Mouse (Mus musculus) left cerebral cortex, adult 11 months (tissue): ENCODE measurements around the gene Plekha7.

Source experiments
- DNase-seq: peaks from one replicate; pipeline ENCODE4 v3.0.0; 2022; ENCODE audit warnings: low spot score

Plekha7 gene

GRCm38 (mm10) chr7:116248536-116248935, 59.6 kb downstream of the Plekha7 start:
- DNase-seq: no peak

DNA sequence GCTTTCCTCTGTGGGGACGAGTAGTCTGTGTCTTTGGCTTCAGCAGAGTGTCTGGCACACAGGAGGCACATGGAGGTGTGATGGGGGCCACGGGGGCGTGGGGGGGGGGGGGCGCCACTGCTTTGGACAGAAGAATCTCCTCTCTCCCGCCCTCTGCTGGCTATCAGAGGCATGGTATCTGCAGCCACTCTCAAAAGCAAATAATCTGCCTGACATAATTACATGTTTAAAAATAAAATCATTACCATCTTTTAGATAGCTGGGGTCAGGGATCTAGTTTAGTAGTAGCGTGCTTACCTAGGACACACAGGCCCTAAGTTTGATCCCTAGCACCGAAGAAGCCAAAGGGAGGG, 60.8 kb downstream of the Plekha7 start:
- no peak for DNase-seq

GRCm38 (mm10) chr7:116246696-116247376, 61.3 kb downstream of the Plekha7 start:
- DNase-seq: no peak

- no peak for DNase-seq
Observed at GRCm38 (mm10) chr7:116245815-116246695, 62.1 kb downstream of the Plekha7 start.

- no peak for DNase-seq
Observed at GRCm38 (mm10) chr7:116244302-116245165, 63.6 kb downstream of the Plekha7 start.

- no peak for DNase-seq
Observed at GRCm38 (mm10) chr7:116242810-116243209, 65.4 kb downstream of the Plekha7 start.

DNA sequence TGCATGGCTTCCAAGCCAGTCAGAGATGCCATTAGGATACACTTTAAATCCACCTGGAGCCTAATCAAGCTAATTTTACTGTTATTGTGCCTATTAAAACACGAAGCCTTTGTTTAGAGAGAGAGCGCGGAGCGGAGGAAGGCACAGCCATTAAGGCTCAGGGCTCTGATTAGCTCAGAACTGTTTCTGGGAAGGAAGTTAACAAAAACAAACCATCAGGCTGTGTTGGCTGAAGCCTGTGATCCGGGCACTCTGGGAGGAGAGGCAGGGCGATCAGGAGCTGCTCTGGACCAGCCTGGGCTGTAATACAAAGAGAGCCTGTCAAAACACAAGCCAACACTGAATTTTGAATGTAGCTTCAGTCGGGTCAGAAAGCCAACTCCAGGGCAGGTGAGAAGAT, 66.6 kb downstream of the Plekha7 start:
- no peak for DNase-seq

DNA sequence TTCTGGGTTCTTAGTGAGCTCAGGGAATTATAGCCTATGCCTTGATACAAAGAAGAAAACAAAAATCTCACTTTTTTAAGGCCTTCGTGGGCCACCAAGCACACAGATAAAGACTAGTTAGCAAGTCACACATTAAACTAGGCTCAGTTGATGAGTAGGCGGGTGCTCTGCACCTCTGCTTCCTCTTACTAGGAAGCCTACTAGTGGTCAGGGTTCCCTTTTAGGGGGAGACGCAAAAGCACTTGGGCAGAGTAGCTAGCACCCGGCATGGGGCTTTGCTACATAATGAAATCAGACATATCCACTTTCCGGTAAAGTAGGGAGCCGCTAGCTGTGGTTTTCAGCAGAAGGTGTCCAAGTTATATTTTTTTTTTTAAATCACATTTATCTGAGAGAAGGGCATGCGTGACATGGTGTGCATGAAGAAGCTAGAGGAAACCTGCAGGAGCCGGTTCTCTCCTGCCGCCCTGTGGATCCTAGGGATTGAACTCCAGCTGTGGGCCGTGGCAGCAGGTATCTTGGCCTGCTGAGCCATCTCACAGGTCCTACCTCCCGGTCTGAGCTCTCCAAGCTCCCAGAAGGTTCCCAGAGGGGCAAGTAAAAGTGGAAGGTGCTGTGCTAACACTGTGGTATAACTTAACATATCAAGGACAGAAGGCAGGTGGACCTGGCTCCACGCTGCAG, 67.2 kb downstream of the Plekha7 start:
- no peak for DNase-seq

DNA sequence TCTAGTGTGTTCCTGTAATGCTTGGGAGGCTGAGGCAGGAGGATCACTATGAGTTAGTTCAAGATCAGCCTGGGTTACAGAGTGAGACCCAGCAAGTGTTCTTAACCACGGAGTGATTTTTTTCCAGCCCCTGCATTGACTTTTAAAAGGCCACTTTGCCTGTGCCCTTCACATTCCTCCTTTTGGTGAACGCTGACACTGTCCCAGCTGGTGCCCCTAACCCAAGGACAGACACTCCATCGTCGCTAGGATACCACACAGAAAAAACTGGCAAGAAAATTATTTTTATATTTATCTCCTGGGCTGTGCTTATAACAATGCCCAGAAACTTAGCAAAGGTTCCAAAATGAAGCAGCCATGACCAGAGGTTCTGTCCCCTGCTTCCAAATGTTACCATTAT, 67.8 kb downstream of the Plekha7 start:
- DNase-seq: no peak

- no peak for DNase-seq
Observed at GRCm38 (mm10) chr7:116238320-116238719, 69.9 kb downstream of the Plekha7 start.

DNA sequence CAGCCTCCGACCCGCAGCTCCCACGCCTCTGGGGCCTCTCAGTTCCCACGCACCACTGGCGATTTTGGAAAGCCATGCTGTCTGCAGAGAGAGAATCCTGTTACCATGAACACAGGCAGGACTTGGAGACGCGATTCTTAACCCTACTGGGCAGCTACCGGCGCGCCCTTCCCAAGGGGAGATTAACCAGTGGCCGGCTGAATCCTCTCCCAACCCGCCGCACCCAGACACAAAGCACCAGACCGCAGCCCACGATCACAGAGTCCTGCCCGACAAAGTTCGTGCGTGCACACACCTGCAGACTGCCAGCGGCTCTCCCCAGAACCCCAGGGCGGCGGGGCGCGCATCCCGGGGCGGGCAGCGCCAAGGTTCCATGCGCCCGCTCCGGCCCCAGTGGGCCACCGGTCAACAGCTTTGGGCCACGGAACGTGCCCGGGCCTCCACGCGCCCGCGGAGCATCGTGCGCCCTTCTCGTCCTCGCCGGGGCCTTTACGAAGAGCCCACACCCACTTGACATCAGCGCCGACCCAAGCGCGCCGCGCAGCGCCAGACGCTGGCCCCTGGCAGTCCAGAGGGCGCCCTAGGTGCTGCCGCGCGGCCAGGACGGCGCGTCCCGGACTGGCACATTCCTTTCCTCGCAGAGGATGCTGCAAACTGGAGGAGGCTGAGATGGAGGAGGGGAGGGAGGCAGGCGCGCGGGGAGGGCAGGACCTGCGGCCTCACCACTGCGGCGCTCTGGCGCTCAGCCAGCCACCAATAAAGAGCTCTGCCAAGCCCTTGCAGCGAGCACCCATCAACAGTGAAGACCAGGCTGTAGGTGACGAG, 70.8 kb downstream of the Plekha7 start:
- DNase-seq: no peak

DNA sequence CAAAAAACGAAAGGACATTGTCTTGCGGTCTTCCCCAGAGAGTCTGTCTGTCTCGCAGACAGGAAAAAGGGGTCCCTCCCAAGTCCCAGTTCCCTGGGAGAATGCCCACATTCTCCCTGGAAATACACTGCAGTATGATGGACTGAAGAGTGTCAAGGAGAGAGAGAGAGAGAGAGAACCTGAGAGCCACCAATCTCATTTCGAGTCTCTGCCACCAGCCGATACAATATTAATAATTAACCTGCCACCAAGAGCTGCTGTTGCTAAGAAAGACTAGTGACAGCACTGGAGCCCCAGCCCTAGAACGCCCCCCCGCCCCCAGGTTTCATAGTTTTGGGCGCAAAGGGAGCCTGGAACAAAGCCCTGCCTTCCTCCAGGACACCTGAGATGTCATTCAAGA, 71.6 kb downstream of the Plekha7 start:
- DNase-seq: no peak

GRCm38 (mm10) chr7:116234287-116234806, 73.8 kb downstream of the Plekha7 start:
- no peak for DNase-seq

GRCm38 (mm10) chr7:116230811-116231609, 77.2 kb downstream of the Plekha7 start:
- no peak for DNase-seq

DNA sequence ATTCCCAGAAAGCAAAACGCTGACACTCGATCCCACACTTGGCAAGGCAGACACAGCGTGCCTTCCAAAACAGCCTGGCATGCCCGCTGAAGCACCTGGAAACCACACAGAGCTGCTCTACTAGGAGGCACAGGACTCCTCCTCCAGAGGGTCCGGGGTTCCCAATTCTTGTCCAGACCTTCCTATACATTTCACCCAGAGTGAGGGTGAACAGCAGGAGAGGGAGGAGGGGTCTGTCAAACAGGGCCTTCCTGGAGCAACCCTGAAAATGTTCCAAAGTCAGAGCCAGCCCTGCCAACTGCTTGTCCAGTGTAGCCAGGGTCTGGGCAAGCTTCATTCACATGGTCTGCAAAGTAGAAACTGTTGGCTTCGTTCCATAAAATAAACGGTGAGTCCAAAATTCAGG, 81.3 kb downstream of the Plekha7 start:
- DNase-seq: no peak

- no peak for DNase-seq
Observed at GRCm38 (mm10) chr7:116226316-116226715, 81.9 kb downstream of the Plekha7 start.

- no peak for DNase-seq
Observed at GRCm38 (mm10) chr7:116224543-116224942, 83.6 kb downstream of the Plekha7 start.

GRCm38 (mm10) chr7:116223010-116223783, 85.0 kb downstream of the Plekha7 start:
- no peak for DNase-seq
